In the genomic region with DNA sequence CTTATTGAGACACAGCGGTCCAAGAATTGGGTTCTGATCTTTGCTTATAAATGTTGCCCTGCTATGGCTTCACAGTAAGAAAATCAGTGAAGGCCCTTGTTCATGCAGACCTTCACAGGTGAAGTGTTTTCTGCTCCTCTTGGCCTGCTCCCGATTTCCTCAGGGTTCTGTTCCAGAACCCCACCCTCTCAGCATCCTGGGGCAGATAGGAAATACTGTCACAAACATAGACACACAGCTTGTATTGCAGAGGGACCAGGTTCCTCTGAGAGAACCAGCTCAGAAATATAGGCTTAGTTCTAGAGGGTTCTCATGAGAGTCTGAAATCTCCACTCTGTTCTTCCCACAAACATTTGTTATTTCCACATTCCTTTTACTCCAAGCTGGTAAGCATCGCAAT, we compare ENCODE assay signal across 9 mouse cellular contexts. TPM values are rescaled to one million over a fixed set of nuclear protein-coding genes. Genes with fewer than 3 reads are reported as not detected.
DNase-seq lines count a peak whose midpoint lies in the region; ATAC-seq and TF ChIP-seq lines count a peak whose summit lies in the region.
"Had no signal": no experiment of that assay in that cellular context is flagged by ENCODE, and none has a peak within 500 bp of the region (broad histone marks: within the 10 kb centered on the region; RNA-seq: fewer than 3 reads in every experiment).

No protein-coding gene starts in this region.

- no peak for TF ChIP-seq CTCF in gastrocnemius, adult 2 months (IDR thresholded peaks at IDR 0.05)
- no peak for TF ChIP-seq CTCF in layer of hippocampus, adult 2 months (conservative IDR thresholded peaks at IDR 0.05)
- TF ChIP-seq CTCF in thymus, adult 2 months (IDR thresholded peaks at IDR 0.05; ENCODE audit: borderline replicate concordance, control insufficient read depth, extremely low read depth, insufficient read depth, low read length, poor library complexity) = no peak

- peak overlapping the region; percentile 84 for H3K27ac ChIP-seq in gastrocnemius, adult 2 months
- H3K27ac ChIP-seq in layer of hippocampus, adult 2 months = peak overlapping the region; percentile 79
- peak overlapping the region; percentile 66 for H3K27ac ChIP-seq in embryonic facial prominence, embryonic 13.5 days
- H3K27ac ChIP-seq in liver, embryonic 13.5 days = peak overlapping the region; percentile 4; the same call in 1 of the 2 replicates
- no peak overlapping the region for H3K27ac ChIP-seq in thymus, adult 2 months (ENCODE audit: control insufficient read depth, insufficient read depth, low read length)

- H3K36me3 ChIP-seq in embryonic facial prominence, embryonic 13.5 days = 0 out of 2 replicates have a peak, but pooled peaks cover 9% of the 10 kb centered on the region
- peaks cover 11% of the 10 kb centered on the region for H3K36me3 ChIP-seq in liver, embryonic 13.5 days
- no peaks in the 10 kb centered on the region for H3K36me3 ChIP-seq in thymus, adult 2 months (ENCODE audit: control insufficient read depth, insufficient read depth, low read length)

- H3K4me2 ChIP-seq in embryonic facial prominence, embryonic 13.5 days = no peak overlapping the region
- H3K4me2 ChIP-seq in liver, embryonic 13.5 days = no peak overlapping the region

- no peak for ATAC-seq in embryonic facial prominence, embryonic 13.5 days (ENCODE audit: insufficient number of reproducible peaks, insufficient read depth, low FRiP score, low TSS enrichment, low read depth)
- no peak for ATAC-seq in liver, embryonic 13.5 days (ENCODE audit: low read depth)

- no peak overlapping the region for H3K9ac ChIP-seq in embryonic facial prominence, embryonic 13.5 days
- H3K9ac ChIP-seq in liver, embryonic 13.5 days = no peak overlapping the region

- TF ChIP-seq POLR2A in thymus, adult 2 months (IDR thresholded peaks at IDR 0.05; ENCODE audit: control insufficient read depth, extremely low read depth, insufficient read depth, low read length, poor library complexity) = no peak

- no peaks in the 10 kb centered on the region for H3K9me3 ChIP-seq in embryonic facial prominence, embryonic 13.5 days
- no peaks in the 10 kb centered on the region for H3K9me3 ChIP-seq in liver, embryonic 13.5 days (replicated peaks)

- peaks cover 51% of the 10 kb centered on the region for H3K4me1 ChIP-seq in embryonic facial prominence, embryonic 13.5 days
- H3K4me1 ChIP-seq in liver, embryonic 13.5 days (replicated peaks) = peaks cover 71% of the 10 kb centered on the region
- peaks cover 63% of the 10 kb centered on the region for H3K4me1 ChIP-seq in thymus, adult 2 months (replicated peaks; ENCODE audit: control insufficient read depth, insufficient read depth, low read length)

- intact Hi-C loops in gastrocnemius, adult 2 months (cut with DNase I) = no loop called here

- WGBS in embryonic facial prominence, embryonic 13.5 days = 91% methylated on average over 3 of the region's 3 CpGs
- WGBS in liver, embryonic 13.5 days (ENCODE audit: insufficient replicate concordance) = 85% methylated on average over 3 of the region's 3 CpGs
- 93% methylated on average over 3 of the region's 3 CpGs for WGBS in thymus, adult 2 months

- no peak for DNase-seq in gastrocnemius, adult 2 months
- DNase-seq in gastrocnemius, postnatal 10 days = no peak
- no peak for DNase-seq in layer of hippocampus, adult 2 months (ENCODE audit: low spot score in 2 of 2)
- no peak for DNase-seq in layer of hippocampus, postnatal 25 days (ENCODE audit: extremely low spot score in 1 of 2, low spot score in 1 of 2)
- no peak for DNase-seq in liver, embryonic 13.5 days
- DNase-seq in retina, embryonic 14.5 days (ENCODE audit: low spot score) = no peak
- no peak for DNase-seq in thymus, adult 2 months
- DNase-seq: layer of hippocampus, adult 9-11 months had no signal

- peak overlapping the region; percentile 45 for H3K4me3 ChIP-seq in gastrocnemius, adult 2 months
- no peak overlapping the region for H3K4me3 ChIP-seq in layer of hippocampus, adult 2 months
- H3K4me3 ChIP-seq in embryonic facial prominence, embryonic 13.5 days = no peak overlapping the region
- no peak overlapping the region for H3K4me3 ChIP-seq in liver, embryonic 13.5 days (replicated peaks)
- H3K4me3 ChIP-seq in thymus, adult 2 months (ENCODE audit: control insufficient read depth, insufficient read depth, low read length) = no peak overlapping the region

- H3K27me3 ChIP-seq in embryonic facial prominence, embryonic 13.5 days = no peaks in the 10 kb centered on the region
- H3K27me3 ChIP-seq in liver, embryonic 13.5 days = no peaks in the 10 kb centered on the region
- H3K27me3 ChIP-seq in thymus, adult 2 months (ENCODE audit: control insufficient read depth, insufficient read depth, low read length) = no peaks in the 10 kb centered on the region; the same call in 1 of the 2 replicates

RNA-seq across cellular contexts. Expression of a gene that starts 14.3 kb away (rescaled TPM):
- total RNA-seq in gastrocnemius, adult 2 months (2021) = 100 to 1,000 TPM; 135 to 139 TPM
- total RNA-seq in gastrocnemius, postnatal 10 days (2021) = 10 to 100 TPM; 90.9 to 92.2 TPM
- 10 to 100 TPM; 91.3 to 94.9 TPM for total RNA-seq in layer of hippocampus, adult 2 months (2021)
- 100 to 1,000 TPM in 1 of 2 experiments, 10 to 100 TPM in 1; 99.0 to 104 TPM for total RNA-seq in layer of hippocampus, postnatal 25 days (2021)
- polyA plus RNA-seq in embryonic facial prominence, embryonic 13.5 days (2015; fragmentation: Nextera tagmentation; extraction: Ambion mirVana) = 14.4 and 15.0 TPM in 2 replicates
- polyA plus RNA-seq in liver, embryonic 13.5 days (2015; fragmentation: Nextera tagmentation; extraction: Ambion mirVana) = 5.3 and 5.4 TPM in 2 replicates
- 132 and 143 TPM in 2 replicates for polyA plus RNA-seq in thymus, adult 2 months (2012; rRNA removed)
